Mouse (Mus musculus) liver, embryonic 11.5 days (tissue): ENCODE measurements around the gene Cga. TPM values are rescaled to one million over a fixed set of nuclear protein-coding genes. Genes with fewer than 3 reads are reported as not detected.
"Not testable (repeated sequence)": the region's sequence is repeated elsewhere in the genome, so short reads cannot be mapped to it uniquely, and the experiment has no call there.

Experiments
- ATAC-seq: fragments of 200-750 bp; cut with Nextera tagmentation; replicated peaks from 2 replicates; pipeline ENCODE4 v1.8.0; 2017; ENCODE audit warnings: moderate number of reproducible peaks, mild to moderate bottlenecking, moderate TSS enrichment, moderate library complexity; ENCODE audit not compliant: low FRiP score
- DNase-seq: peaks from one replicate; pipeline ENCODE4 v3.0.0-alpha.2; 2017; ENCODE audit warnings: low spot score
- H3K27ac ChIP-seq: fragments of 300-500 bp; sonication (generic); 2 replicates; pipeline ENCODE4 v1.5.1; 2014; ENCODE audit warnings: mild to moderate bottlenecking, low read depth, low read length, control low read depth
- H3K27me3 ChIP-seq: fragments of 300-500 bp; sonication (generic); replicated peaks from 2 replicates; pipeline ENCODE4 v1.6.1; 2014; ENCODE audit warnings: low read length, mixed read lengths; ENCODE audit not compliant: control insufficient read depth, insufficient read depth
- H3K36me3 ChIP-seq: fragments of 300-500 bp; sonication (generic); 2 replicates; pipeline ENCODE4 v1.6.1; 2014; ENCODE audit warnings: mild to moderate bottlenecking, low read length, moderate library complexity, mixed read lengths; ENCODE audit not compliant: control insufficient read depth, insufficient read depth
- H3K4me1 ChIP-seq: fragments of 300-500 bp; sonication (generic); replicated peaks from 2 replicates; pipeline ENCODE4 v1.6.1; 2014; ENCODE audit warnings: low read length, mixed read lengths; ENCODE audit not compliant: control insufficient read depth, insufficient read depth
- H3K4me2 ChIP-seq: fragments of 300-500 bp; sonication (generic); 2 replicates; pipeline ENCODE4 v1.6.1; 2014; ENCODE audit warnings: mild to moderate bottlenecking, control low read depth, moderate library complexity
- H3K4me3 ChIP-seq: fragments of 300-500 bp; sonication (generic); 2 replicates; pipeline ENCODE4 v1.5.1; 2014; ENCODE audit warnings: low read depth, low read length, control low read depth
- H3K9ac ChIP-seq: fragments of 300-500 bp; sonication (generic); 2 replicates; pipeline ENCODE4 v1.6.1; 2014; ENCODE audit warnings: low read depth, low read length, control low read depth
- H3K9me3 ChIP-seq: fragments of 300-500 bp; sonication (generic); 2 replicates; pipeline ENCODE4 v1.6.1; 2016; ENCODE audit warnings: low read length, inconsistent platforms, mixed read lengths; ENCODE audit not compliant: control insufficient read depth
- WGBS: fragments of 180-500 bp; shearing (Covaris S2); extraction: QIAGEN DNeasy Blood & Tissue Kit; methylation state at CpG from one replicate; pipeline ENCODE4 v1.1.7; 2014; 5-methylcytosine and 5-hydroxymethylcytosine counted together
- polyA plus RNA-seq: library from polyadenylated mRNA; unstranded; fragments of >200 nt; fragmentation: Nextera tagmentation; extraction: Ambion mirVana; gene quantifications from 2 replicates; pipeline ENCODE4 v1.2.1, GENCODE M21; 2014

Cga gene
- polyA plus RNA-seq, 1 experiment from 2014 or later, result not detected

DNA sequence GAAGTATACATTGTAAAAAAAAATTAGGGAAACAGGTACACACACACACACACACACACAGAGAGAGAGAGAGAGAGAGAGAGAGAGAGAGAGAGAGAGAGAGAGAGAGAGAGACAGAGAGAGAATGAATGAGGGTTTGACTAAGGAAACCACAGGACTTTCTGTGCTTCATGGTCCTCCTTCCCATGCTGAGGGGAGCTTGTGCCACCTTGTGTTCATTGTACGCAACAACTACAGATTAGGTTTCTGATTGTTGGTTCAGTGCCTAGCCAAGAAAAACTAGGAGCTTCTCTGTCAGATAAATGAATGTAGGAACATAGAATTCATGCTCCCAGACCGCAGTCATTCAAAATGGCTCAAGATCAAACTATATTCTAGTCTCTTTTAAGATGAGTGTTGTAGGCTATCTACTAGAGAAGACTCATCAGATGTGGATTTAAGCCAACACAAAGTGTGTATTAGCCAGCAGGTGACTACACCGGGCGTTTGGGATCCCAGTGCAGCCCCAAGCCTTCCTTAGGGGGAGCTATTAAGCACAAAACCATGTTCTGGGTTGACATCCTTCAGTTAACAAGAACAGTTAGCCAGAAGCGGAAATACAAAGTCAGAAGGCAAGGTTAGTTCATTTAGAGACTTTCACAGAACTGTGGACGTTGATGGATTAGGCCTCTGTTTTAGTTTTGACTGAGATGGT is 28.7 kb downstream of the Cga start:
- no peak overlapping the region for H3K27ac ChIP-seq
- DNase-seq, result no peak
- H3K4me3 ChIP-seq, result no peak overlapping the region
- ATAC-seq, result no peak
- H3K36me3 ChIP-seq, result no peaks in the 10 kb centered on the region
- WGBS, result 65% methylated on average over 6 of the region's 6 CpGs
- H3K4me1 ChIP-seq, result no peaks in the 10 kb centered on the region
- H3K9me3 ChIP-seq, result no peaks in the 10 kb centered on the region
- H3K27me3 ChIP-seq, result no peaks in the 10 kb centered on the region
- H3K9ac ChIP-seq, result no peak overlapping the region
- H3K4me2 ChIP-seq, result no peak overlapping the region

DNA sequence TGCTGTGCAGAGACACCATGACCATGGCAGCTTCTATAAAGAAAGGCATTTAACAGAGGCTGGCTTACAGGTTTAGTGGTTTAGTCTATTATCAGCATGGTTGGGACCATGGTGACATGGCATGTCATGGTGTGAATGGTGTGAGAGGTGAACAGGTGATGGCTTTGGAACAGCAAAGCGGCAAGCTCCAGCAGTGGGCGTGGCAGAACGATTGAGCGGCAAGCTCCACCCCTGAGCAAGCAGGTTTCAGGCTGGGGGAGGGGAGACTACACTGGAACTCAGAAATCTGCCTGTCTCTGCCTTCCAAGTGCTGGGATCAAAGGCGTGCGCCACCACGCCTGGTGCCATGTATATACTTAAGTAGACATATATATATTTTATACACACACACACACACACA is 34.8 kb downstream of the Cga start:
- H3K36me3 ChIP-seq, H3K4me2 ChIP-seq, H3K9ac ChIP-seq, H3K27me3 ChIP-seq, DNase-seq, ATAC-seq, H3K4me1 ChIP-seq, H3K4me3 ChIP-seq, H3K27ac ChIP-seq, H3K9me3 ChIP-seq: not testable (repeated sequence)
- 65% methylated on average over 7 of the region's 7 CpGs for WGBS

DNA sequence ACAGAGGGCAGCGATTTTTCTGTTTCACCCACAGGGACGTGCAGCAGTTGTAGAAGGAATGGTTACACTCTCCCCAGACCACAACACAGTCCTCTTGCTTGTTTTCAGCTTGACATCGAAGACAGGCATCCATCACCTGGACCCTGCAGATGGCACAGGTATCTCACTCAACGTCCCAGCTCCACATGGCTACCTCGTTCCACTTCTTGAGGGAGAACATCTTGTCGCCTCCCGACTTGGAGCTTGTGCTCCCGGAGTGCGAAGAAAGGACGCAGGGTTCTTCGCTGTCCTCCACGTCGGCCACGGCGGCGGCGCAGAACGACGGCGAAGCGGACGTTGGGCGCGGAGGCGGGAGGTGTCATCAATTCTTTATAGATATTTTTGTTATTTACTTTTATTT is 47.5 kb downstream of the Cga start:
- no peak overlapping the region for H3K9ac ChIP-seq
- DNase-seq, result no peak
- no peaks in the 10 kb centered on the region for H3K9me3 ChIP-seq
- ATAC-seq, result no peak
- H3K27me3 ChIP-seq, result no peaks in the 10 kb centered on the region
- no peaks in the 10 kb centered on the region for H3K4me1 ChIP-seq
- H3K4me2 ChIP-seq, result no peak overlapping the region
- H3K27ac ChIP-seq, result no peak overlapping the region
- no peak overlapping the region for H3K4me3 ChIP-seq
- 90% methylated on average over 25 of the region's 25 CpGs for WGBS
- no peaks in the 10 kb centered on the region for H3K36me3 ChIP-seq

DNA sequence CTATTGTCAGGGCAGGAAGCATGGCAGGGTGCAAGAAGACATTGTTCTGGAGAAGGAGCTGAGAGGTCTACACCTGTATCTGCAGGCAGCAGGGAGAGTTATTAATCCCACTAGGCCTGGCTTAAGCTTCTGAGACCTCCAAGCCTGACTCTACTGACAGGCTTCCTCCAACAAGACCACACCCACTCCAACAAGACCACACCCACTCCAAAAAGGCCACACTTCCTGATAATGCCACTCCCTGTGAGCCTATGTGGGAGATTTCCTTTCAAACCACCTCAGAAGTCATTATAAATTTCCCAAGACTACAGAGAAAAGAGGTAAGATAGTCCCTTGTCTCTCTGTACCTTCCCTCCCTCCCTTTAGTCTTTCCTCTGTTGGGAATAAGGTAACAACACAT is 53.6 kb downstream of the Cga start:
- H3K36me3 ChIP-seq, result no peaks in the 10 kb centered on the region

DNA sequence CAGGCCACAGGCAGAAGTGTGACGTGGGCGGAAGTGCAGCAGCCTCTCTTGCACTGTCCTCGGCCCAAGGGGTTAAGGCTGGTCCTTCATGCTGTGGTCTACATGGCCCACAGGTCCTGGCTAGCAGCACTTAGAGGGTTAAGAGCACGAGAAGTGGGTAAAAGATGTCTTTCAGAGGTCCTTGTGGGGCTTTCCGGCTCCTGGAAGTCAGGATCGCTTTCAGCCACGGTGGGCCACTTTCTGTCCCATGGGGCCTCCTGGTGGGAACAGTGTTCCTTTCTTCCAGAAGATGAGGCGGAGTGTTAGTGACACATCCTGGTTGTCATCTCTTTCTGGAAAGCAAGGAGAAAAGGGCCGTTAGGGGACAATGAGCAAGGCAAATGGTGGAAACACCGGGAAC is 60.1 kb downstream of the Cga start:
- ATAC-seq (no peak), DNase-seq (no peak)
- Histone ChIP-seq H3K27me3 (no peaks in the 10 kb centered on the region), H3K9ac (no peak overlapping the region), H3K36me3 (no peaks in the 10 kb centered on the region), H3K4me1 (no peaks in the 10 kb centered on the region), H3K27ac (no peak overlapping the region), H3K4me2 (no peak overlapping the region), H3K4me3 (no peak overlapping the region), H3K9me3 (no peaks in the 10 kb centered on the region)
- 79% methylated on average over 10 of the region's 10 CpGs for WGBS

More for the DNA sequence above, 53.6 kb downstream of the Cga start:
- Histone ChIP-seq H3K9me3 (no peaks in the 10 kb centered on the region), H3K9ac (no peak overlapping the region), H3K4me1 (no peaks in the 10 kb centered on the region), H3K4me2 (no peak overlapping the region), H3K4me3 (no peak overlapping the region), H3K27ac (no peak overlapping the region), H3K27me3 (no peaks in the 10 kb centered on the region)
- ATAC-seq (peak; percentile 39; the same call in 1 of the 2 replicates), DNase-seq (no peak)

Other genes starting within 250 kb of the Cga start
- gene Slc35a1, start 206.3 kb upstream of the Cga start, polyA plus RNA-seq, result 40.1 and 42.8 TPM in 2 replicates
- gene Cfap206, start 163.6 kb upstream of the Cga start, polyA plus RNA-seq, result 0.13 TPM in 1 of 2 replicates, not detected in the other
- gene Gm136, start 137.5 kb upstream of the Cga start, polyA plus RNA-seq, result not detected in 2 replicates
- gene Smim8, start 115.4 kb upstream of the Cga start, polyA plus RNA-seq, result 42.9 and 45.0 TPM in 2 replicates
- gene Zfp292, start 10.8 kb upstream of the Cga start, polyA plus RNA-seq, result 16.2 and 16.8 TPM in 2 replicates